Mouse (Mus musculus) intestine, embryonic 14.5 days (tissue): Measurements from ENCODE around the gene Fbxl16. TPM values are rescaled to one million over a fixed set of nuclear protein-coding genes. Genes with fewer than 3 reads are reported as not detected.
"Not testable (repeated sequence)": the region's sequence is repeated elsewhere in the genome, so short reads cannot be mapped to it uniquely, and the experiment has no call there.

Experiments
- ATAC-seq: fragments of 200-750 bp; cut with Nextera tagmentation; replicated peaks from 2 replicates; pipeline ENCODE4 v1.8.0; 2017; ENCODE audit warnings: low read depth, moderate number of reproducible peaks, moderate TSS enrichment, moderate library complexity; ENCODE audit not compliant: low FRiP score, low TSS enrichment
- DNase-seq: peaks from one replicate; pipeline ENCODE4 v3.0.0-alpha.2; 2018; ENCODE audit warnings: low spot score
- H3K27ac ChIP-seq: fragments of 300-500 bp; sonication (generic); 2 replicates; pipeline ENCODE4 v1.5.1; 2014; ENCODE audit warnings: low read depth, mild to moderate bottlenecking, control low read depth
- H3K27me3 ChIP-seq: fragments of 300-500 bp; sonication (generic); replicated peaks from 2 replicates; pipeline ENCODE4 v1.6.1; 2014; ENCODE audit warnings: low read length, control low read depth; ENCODE audit not compliant: control insufficient read depth, insufficient read depth
- H3K36me3 ChIP-seq: fragments of 300-500 bp; sonication (generic); 2 replicates; pipeline ENCODE4 v1.6.1; 2014; ENCODE audit warnings: low read length, control low read depth; ENCODE audit not compliant: control insufficient read depth, insufficient read depth
- H3K4me1 ChIP-seq: fragments of 300-500 bp; sonication (generic); replicated peaks from 2 replicates; pipeline ENCODE4 v1.6.1; 2014; ENCODE audit warnings: low read length, control low read depth, mixed read lengths; ENCODE audit not compliant: control insufficient read depth, insufficient read depth
- H3K4me2 ChIP-seq: fragments of 300-500 bp; sonication (generic); 2 replicates; pipeline ENCODE4 v1.6.1; 2014; ENCODE audit warnings: low read length
- H3K4me3 ChIP-seq: fragments of 300-500 bp; sonication (generic); 2 replicates; pipeline ENCODE4 v1.5.1; 2014; ENCODE audit warnings: low read depth, low read length, control low read depth, mixed read lengths
- H3K9ac ChIP-seq: fragments of 300-500 bp; sonication (generic); 2 replicates; pipeline ENCODE4 v1.6.1; 2014; ENCODE audit warnings: mild to moderate bottlenecking, low read length
- H3K9me3 ChIP-seq: fragments of 300-500 bp; sonication (generic); 2 replicates; pipeline ENCODE4 v1.6.1; 2016; ENCODE audit warnings: low read length, control low read depth; ENCODE audit not compliant: control insufficient read depth
- WGBS: fragments of 180-500 bp; shearing (Covaris S2); extraction: QIAGEN DNeasy Blood & Tissue Kit; methylation state at CpG from one replicate; pipeline ENCODE4 v1.1.7; 2014; 5-methylcytosine and 5-hydroxymethylcytosine counted together
- polyA plus RNA-seq: library from polyadenylated mRNA; unstranded; fragments of >200 nt; fragmentation: Nextera tagmentation; extraction: Ambion mirVana; gene quantifications from 2 replicates; pipeline ENCODE4 v1.2.1, GENCODE M21; 2014

Gene Fbxl16
- polyA plus RNA-seq, 1 experiment from 2014 or later, result 3.9 TPM

- no peak for DNase-seq
- Histone ChIP-seq H3K4me3 (no peak overlapping the region), H3K9me3 (no peaks in the 10 kb centered on the region), H3K36me3 (no peaks in the 10 kb centered on the region), H3K27me3 (peaks cover 4% of the 10 kb centered on the region; the same call in 1 of the 2 replicates), H3K4me1 (no peaks in the 10 kb centered on the region), H3K4me2 (no peak overlapping the region), H3K9ac (no peak overlapping the region), H3K27ac (no peak overlapping the region)
- peak; percentile 68 for ATAC-seq
- 12% methylated on average over 10 of the region's 10 CpGs for WGBS
These were observed 5.9 kb upstream of the Fbxl16 start for GRCm38 (mm10) chr17:25802825-25803517.

DNA sequence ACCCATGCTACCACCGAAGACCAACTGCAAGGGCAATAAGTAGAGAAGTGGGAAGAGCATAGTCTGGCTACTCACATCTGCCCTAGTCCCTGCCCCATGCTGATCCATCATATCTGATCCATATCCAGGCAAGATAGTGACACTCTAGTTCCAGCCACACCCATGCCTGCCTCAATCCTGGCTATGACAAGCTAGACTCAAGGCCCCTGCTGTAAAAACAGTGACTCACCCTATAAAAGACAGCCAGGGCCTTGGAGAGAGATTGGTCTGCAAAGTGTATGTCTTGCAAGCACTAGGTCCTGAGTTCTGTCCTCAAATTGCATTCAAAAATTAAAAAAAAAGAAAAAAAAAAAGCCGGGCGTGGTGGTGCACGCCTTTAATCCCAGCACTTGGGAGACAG, 2.4 kb upstream of the Fbxl16 start:
- WGBS, result 78% methylated on average over 4 of the region's 4 CpGs
- DNase-seq (no peak), ATAC-seq (no peak)
- Histone ChIP-seq H3K9me3 (no peaks in the 10 kb centered on the region), H3K4me3 (no peak overlapping the region), H3K27me3 (peaks cover 30% of the 10 kb centered on the region), H3K4me1 (peaks cover 12% of the 10 kb centered on the region), H3K4me2 (no peak overlapping the region), H3K9ac (no peak overlapping the region), H3K36me3 (no peaks in the 10 kb centered on the region), H3K27ac (no peak overlapping the region)

DNA sequence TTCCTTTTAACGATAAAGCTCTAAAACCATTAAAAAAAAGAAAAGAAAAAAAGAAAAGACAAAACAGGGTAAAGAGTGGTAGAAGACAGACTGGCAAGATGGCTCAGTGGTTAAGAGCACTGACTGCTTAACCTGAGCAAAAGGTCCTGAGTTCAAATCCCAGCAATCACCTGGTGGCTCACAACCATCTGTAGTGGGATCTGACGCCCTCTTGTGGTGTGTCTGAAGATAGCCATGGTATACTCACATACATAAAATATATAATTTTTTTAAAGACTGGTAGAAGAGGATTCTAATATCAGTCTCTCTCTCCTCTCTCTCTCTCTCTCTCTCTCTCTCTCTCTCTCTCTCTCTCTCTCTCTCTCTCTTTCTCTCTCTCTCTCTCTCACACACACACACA, 1.4 kb upstream of the Fbxl16 start:
- not testable (repeated sequence) for H3K9me3 ChIP-seq, ATAC-seq, H3K9ac ChIP-seq, DNase-seq, H3K4me3 ChIP-seq, H3K27ac ChIP-seq, H3K4me2 ChIP-seq, H3K36me3 ChIP-seq
- Histone ChIP-seq H3K4me1 (peaks cover 12% of the 10 kb centered on the region), H3K27me3 (peaks cover 28% of the 10 kb centered on the region)
- WGBS, result 44% methylated on average over 2 of the region's 2 CpGs

DNA sequence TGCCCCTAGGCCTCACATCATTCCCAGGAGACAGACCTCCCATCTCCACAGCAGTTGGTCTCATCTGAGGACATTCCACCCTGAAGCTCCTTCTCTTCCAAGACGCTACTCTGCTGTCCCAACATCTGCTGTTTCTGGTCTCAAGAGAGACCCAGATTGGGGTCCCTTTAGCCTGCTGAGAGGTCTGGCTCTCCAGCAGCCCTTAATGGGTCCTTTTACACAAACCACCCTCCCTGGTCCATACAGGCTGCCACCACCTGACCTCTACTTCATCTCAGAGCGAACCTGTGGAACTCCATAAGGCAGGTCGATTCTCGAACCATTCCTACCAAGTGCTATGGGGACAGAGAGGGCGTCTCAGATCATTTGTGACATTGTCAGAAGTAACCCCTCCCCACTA, 857 bp upstream of the Fbxl16 start:
- 47% methylated on average over 5 of the region's 5 CpGs for WGBS
- peaks cover 12% of the 10 kb centered on the region for H3K4me1 ChIP-seq
- no peak overlapping the region for H3K27ac ChIP-seq
- peaks cover 34% of the 10 kb centered on the region for H3K27me3 ChIP-seq
- H3K9me3 ChIP-seq, result no peaks in the 10 kb centered on the region
- DNase-seq, result no peak
- no peak overlapping the region for H3K9ac ChIP-seq
- no peak for ATAC-seq
- no peaks in the 10 kb centered on the region for H3K36me3 ChIP-seq
- no peak overlapping the region for H3K4me3 ChIP-seq
- H3K4me2 ChIP-seq, result peak overlapping the region; percentile 96

DNA sequence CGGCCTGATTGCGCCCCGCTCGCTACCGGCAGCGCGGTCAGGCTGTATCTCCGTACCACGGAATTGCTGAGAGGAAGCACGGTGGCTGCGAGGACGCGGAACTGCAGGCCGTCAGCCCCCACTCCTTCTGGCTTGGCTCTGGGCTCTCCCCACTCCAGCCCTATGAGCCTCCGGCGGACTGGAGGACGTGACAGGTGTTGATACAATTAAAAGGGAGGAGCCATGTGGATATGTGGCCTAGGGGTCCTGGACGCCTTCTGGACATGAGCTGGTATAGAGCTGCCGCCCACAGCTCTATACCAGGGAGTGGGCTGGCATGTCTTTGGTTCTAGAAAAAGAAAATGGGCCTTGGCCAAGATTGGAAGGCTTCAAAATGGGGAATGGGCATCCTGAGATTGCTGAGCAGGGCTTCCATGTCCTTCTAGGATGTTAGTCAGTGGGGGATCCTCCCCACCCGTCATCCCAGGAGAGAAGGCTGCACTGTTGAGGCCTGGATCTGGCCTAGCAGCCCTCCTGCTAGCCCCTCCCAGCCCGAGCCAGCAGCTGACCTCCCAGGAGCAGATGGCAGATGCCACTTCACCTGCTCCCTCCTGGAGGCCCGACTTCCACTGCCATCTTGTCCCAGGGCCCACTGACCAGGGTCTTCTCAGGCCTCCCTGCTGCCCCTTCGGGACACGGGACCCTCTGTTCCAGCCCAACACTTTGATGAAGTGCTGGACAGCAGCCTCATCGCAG, 888 bp downstream of the Fbxl16 start:
- H3K27me3 ChIP-seq, result peaks cover 34% of the 10 kb centered on the region
- no peaks in the 10 kb centered on the region for H3K9me3 ChIP-seq
- H3K36me3 ChIP-seq, result no peaks in the 10 kb centered on the region
- H3K9ac ChIP-seq, result peak overlapping the region; percentile 53
- H3K4me3 ChIP-seq, result peak overlapping the region; percentile 60
- H3K27ac ChIP-seq, result no peak overlapping the region
- DNase-seq, result no peak
- peaks cover 12% of the 10 kb centered on the region for H3K4me1 ChIP-seq
- 4% methylated on average over 21 of the region's 25 CpGs for whole genome bisulfite sequencing
- peak overlapping the region; percentile 96 for H3K4me2 ChIP-seq
- no peak for ATAC-seq

DNA sequence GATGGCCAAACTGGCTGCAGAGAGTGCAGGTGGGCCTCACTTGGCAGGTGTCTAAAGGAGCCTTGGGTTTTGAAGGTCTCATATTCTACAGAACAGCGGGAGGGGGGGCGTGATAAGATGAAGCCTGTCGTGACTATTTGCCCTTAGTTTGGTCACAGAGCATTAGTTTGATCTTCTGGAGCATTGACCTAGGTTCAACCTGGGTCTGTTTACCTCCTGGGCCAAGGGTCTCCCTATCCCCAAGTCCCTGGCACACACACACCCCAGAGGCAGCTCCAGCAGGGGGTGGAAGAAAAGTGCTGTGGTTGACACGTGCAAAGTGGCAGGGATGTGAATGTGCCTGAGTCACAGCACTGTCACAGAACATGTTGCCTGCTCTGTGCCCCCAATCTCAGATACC, 2.0 kb downstream of the Fbxl16 start:
- Histone ChIP-seq H3K9me3 (no peaks in the 10 kb centered on the region), H3K4me2 (no peak overlapping the region), H3K4me3 (no peak overlapping the region), H3K27ac (no peak overlapping the region), H3K36me3 (no peaks in the 10 kb centered on the region), H3K9ac (no peak overlapping the region), H3K4me1 (peaks cover 12% of the 10 kb centered on the region), H3K27me3 (peaks cover 34% of the 10 kb centered on the region)
- ATAC-seq (no peak), DNase-seq (no peak)
- 84% methylated on average over 4 of the region's 4 CpGs for WGBS

DNA sequence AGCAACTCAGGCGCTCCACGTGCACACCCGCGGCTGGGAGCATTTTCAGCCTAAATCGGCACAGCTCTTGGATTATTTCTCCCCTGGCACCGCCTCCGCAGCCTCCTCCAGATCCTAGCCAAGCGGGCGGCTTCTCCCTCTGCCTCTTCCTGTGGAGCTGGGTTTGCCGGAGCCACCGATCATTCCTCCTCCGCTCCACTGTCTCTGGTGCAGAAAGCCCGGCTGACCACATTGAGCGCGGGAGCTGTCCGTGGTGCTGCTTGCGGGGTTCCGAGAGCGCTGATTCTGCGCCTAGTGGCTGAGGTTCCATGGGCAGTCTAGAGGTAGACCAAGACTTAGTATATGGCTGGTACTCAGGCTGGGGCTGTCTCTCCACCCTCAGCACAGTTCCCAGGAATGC, 4.6 kb downstream of the Fbxl16 start:
- H3K36me3 ChIP-seq, result no peaks in the 10 kb centered on the region
- no peak overlapping the region; the same call in 1 of the 2 replicates for H3K4me2 ChIP-seq
- H3K4me1 ChIP-seq, result peaks cover 11% of the 10 kb centered on the region
- 3% methylated on average over 20 of the region's 20 CpGs for WGBS
- DNase-seq (peak; percentile 99), ATAC-seq (peak; percentile 37; the same call in 1 of the 2 replicates)
- no peak overlapping the region for H3K9ac ChIP-seq
- H3K27ac ChIP-seq, result no peak overlapping the region
- H3K9me3 ChIP-seq, result no peaks in the 10 kb centered on the region
- no peak overlapping the region for H3K4me3 ChIP-seq
- H3K27me3 ChIP-seq, result peaks cover 40% of the 10 kb centered on the region

DNA sequence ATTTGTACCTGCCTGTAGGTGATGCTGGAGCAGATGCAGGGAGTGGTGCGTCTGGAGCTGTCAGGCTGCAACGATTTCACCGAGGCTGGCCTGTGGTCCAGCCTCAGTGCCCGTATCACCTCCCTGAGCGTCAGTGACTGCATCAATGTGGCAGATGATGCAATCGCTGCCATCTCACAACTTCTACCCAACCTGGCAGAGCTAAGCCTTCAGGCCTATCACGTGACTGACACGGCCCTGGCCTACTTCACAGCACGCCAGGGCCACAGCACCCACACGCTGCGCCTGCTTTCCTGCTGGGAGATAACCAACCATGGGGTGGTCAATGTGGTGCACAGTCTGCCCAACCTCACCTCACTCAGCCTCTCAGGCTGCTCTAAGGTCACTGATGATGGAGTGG, 8.8 kb downstream of the Fbxl16 start:
- Histone ChIP-seq H3K36me3 (no peaks in the 10 kb centered on the region), H3K4me1 (no peaks in the 10 kb centered on the region), H3K4me2 (no peak overlapping the region), H3K4me3 (no peak overlapping the region), H3K27ac (no peak overlapping the region), H3K9me3 (no peaks in the 10 kb centered on the region), H3K27me3 (peaks cover 43% of the 10 kb centered on the region), H3K9ac (no peak overlapping the region)
- 77% methylated on average over 11 of the region's 11 CpGs for WGBS
- no peak for DNase-seq
- ATAC-seq, result no peak
